Mouse (Mus musculus): Measurements from ENCODE around the gene Ctnnd2.

Gene Ctnnd2

DNA sequence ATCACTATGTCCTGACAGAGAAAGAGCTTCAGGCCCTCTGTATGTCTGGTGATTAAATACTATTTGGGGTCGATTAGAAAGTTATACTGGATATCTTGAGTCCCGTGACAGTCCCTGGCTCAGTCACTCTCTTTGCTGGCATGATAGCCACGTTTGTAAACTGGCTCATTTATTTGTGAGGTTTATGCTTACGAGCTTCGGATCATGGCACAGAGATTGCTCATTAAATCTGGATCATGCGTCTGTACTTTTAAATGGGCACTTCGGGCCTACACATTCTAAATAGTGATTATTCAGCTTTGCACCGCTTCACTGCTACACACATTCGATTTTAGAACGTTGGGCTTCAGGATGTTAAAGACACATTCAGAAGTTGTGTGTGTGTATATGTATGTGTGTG, 96.4 kb downstream of the Ctnnd2 start:
- no peak for DNase-seq (ENCODE audit: low spot score)

DNA sequence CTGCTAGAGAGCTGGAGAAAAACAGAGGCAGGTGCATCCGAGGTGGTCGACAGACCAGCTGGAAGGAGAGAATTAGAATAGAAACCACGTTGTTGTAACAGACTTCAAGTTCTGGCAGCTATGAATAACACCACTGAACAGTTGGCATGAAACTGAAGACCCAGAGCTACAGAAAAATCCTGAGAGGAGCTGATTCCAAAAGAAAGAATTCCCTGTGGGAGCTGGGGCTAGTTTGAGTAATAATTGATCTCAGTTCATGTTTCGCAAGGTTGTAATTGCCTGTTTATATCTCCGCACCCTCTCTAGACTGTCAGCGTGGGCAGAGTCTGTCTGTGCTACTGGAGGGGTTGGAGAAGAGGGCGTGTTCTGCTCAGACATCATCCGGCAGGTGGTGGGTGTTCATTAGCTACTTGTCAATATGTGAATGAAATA, 98.8 kb downstream of the Ctnnd2 start:
- no peak for DNase-seq (ENCODE audit: low spot score)

GRCm38 (mm10) chr15:30272326-30272725, 99.9 kb downstream of the Ctnnd2 start:
- no peak for DNase-seq (ENCODE audit: low spot score)

GRCm38 (mm10) chr15:30275721-30276120, 103.3 kb downstream of the Ctnnd2 start:
- DNase-seq (ENCODE audit: low spot score), result no peak

GRCm38 (mm10) chr15:30276691-30277090, 104.3 kb downstream of the Ctnnd2 start:
- DNase-seq (ENCODE audit: low spot score), result no peak

- no peak for DNase-seq (ENCODE audit: low spot score)
These were observed 106.2 kb downstream of the Ctnnd2 start for GRCm38 (mm10) chr15:30278610-30279009.

DNA sequence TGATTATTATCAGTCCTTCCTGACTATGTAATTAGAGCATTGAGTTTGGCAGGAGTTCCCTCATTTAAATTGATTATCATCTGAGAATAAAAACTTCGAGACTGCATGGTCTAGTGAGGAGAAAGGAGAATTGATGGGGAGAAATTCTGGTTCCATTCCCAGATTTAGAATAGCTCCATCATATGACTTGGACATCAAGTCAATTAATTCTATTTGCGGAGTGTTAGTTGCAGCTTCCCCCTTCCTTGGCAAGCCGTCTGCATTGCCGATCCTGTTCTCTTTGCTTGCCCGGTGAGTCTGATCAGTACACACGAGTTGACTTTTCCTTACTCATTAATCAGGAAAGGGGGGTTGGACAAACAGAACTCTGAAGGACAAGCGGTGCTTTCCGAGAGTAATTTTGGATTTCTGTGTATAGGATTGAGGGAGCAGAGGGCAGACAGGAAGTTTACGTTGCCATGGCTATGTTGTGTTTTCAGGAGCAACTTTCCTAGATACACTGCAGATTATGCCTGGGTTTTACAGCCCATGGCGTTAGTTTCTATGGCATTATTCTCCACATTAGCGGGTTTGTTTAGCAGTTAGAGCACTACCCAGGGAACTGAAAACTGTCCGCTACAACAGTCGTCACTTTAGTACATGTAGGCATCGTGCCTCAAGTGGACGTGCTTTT, 113.3 kb downstream of the Ctnnd2 start:
- DNase-seq (ENCODE audit: low spot score), result no peak

DNA sequence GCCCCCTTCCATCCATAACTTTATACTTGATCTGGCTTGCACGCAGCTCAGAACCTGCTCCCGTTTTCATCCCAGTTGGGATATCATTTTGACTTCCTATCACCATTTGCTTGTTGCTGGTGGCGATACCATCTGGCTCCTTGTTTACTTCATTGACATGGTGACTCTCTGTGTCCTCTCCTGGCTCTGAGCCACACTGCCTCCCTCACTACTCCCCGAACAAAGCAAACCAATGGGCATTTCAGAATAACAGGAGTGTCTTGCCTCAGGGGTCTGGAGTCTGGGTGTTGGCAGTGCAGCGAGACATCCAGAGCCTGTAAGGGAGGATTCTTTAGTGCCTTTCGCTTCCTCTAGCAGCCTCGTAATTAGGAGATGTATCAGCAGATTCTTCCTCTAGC, 113.9 kb downstream of the Ctnnd2 start:
- no peak for DNase-seq (ENCODE audit: low spot score)

DNA sequence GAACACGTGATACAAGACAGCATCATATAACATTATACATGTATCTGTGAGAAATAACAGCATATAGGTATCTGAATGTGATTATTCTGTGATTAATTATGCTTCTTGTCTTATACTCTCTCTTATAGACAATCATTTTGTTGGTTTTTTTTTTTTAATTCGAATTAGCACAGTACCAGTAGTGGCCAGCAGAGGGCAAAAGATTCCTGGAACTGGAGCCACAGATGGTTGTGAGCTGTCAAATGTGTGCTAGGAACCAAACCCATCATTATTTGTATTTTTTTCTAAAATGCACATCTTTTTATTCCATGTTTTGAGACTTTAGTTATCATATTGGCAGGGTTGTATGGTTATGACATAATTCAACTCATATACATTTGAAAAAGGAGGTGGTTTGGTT, 130.4 kb downstream of the Ctnnd2 start:
- DNase-seq (ENCODE audit: low spot score), result no peak

GRCm38 (mm10) chr15:30306437-30306836, 134.0 kb downstream of the Ctnnd2 start:
- no peak for DNase-seq (ENCODE audit: low spot score)

GRCm38 (mm10) chr15:30322543-30322942, 150.2 kb downstream of the Ctnnd2 start:
- DNase-seq (ENCODE audit: low spot score), result no peak

DNA sequence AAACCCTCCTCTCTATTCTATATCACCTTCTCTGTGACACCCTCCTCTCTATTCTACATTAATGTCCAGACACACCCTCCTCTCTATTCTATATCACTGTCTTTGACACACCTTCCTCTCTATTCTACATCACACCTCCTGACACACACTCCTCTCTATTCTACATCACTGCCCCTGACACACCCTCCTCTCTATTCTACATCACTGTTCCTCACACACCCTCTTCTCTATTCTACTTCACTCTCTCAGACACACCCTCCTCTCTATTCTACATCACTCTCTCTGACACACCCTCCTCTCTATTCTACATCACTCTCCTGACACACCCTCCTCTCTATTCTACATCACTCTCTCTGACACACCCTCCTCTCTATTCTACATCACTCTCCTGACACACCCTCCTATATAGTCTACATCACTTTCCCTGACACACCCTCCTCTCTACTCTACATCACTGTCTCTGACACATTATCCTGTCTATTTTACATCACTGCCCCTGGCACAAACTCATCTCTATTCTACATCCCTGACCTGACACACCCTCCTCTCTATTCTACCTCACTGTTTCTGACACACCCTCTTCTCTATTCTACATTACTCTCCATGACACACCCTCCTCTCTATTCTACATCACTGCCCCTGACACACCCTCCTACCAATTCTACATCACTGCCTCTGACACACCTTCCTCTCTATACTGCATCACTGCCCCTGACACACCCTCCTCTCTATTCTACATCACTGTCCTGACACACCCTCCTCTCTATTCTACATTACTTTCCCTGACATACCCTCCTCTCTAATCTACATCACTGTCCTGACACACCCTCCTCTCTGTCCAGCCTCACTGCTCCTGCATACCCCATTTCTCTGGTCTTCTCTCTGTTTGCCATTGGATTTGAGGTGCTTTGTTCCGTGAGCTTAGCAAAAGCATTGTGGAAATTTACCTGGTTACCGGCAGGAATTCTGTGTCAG, 161.2 kb downstream of the Ctnnd2 start:
- DNase-seq (ENCODE audit: low spot score), result no peak

- no peak for DNase-seq (ENCODE audit: low spot score)
These were observed 166.3 kb downstream of the Ctnnd2 start for GRCm38 (mm10) chr15:30338585-30339197.

- no peak for DNase-seq (ENCODE audit: low spot score)
These were observed 173.4 kb downstream of the Ctnnd2 start for GRCm38 (mm10) chr15:30345754-30346153.

DNA sequence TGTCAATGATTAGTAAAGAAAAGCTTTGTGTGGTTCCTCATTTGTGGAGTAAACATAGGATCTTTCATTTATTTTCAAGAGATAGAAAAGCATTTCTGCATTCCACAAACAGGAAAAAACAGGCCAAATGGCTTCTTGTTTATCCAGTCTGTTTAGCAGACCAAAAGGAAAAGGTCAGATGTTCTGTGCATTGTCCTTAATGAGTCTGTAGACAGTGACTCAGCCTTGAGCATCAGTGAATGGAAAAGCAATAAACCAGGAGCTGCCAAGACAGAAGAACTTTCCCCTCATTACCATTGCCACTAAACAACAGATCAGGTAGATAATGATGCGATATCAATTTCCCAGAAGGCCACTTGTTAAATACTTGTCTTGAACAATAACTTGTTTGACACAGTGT, 192.1 kb downstream of the Ctnnd2 start:
- no peak for DNase-seq (ENCODE audit: low spot score)

- no peak for DNase-seq (ENCODE audit: low spot score)
These were observed 197.6 kb downstream of the Ctnnd2 start for GRCm38 (mm10) chr15:30369997-30370396.

DNA sequence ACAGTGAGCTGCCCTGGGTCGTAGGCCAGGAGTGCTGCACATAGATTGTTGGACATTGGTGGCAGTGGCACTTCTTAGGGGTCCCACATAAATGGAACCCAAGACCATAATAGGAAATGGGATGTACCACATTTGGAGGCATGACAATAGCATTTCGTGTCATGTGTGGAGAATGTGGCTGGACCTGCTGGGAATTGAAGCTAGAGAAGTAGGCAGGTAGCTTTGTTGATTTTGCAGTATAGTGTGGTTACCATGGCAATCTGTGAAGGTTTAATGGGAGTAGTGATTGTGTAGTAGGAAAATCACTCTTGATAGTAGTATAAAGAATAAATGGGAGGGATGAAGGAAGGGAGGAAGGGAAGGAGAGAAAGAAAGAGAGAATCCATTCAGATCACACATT, 198.8 kb downstream of the Ctnnd2 start:
- no peak for DNase-seq (ENCODE audit: low spot score)

DNA sequence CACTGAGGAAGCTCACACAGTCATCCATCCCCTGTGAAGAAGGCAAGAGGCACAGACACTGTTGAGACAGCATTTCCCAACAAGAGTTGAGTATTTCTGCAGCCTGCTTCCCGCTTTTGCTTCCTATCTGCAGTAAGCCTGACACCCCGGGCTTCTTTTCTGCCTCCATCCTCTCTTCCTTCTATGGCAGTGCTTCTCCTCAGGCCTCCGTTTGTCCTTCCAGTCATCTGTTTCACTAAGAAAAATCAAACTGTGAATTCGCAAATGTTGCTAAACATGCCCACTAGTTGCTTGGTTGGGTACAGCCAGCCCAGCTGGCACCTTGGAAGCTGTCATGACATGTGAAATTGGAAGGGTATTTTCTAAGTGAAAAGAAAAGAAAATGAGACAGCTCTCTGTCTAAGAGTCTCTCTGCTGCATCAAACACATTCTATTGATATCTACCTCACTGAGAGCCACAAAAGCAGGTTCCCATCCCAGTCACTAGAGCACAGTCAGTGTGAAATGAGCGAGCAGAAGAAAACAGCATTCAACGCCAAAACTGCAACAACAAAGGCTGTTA, 201.3 kb downstream of the Ctnnd2 start:
- DNase-seq (ENCODE audit: low spot score), result no peak

DNA sequence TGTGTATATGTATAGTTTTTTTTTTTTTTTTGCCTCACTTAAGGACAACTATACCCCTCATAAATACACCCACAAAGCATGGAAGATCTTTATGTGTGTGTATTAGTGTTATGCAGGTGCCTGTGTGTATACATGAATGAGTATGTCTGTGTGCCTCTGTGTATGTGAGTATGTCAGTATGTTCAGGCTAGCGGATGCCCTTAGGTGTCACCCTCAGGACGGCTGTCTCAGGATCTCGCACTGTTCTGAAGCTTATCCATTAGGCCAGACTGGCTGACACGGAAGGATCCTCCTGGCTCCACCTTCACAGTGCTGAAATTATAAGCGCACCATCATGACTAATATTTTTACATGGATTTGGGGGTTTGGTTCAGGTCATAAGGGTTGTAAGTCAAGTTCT, 202.5 kb downstream of the Ctnnd2 start:
- DNase-seq (ENCODE audit: low spot score), result no peak

- DNase-seq (ENCODE audit: low spot score), result no peak
These were observed 210.9 kb downstream of the Ctnnd2 start for GRCm38 (mm10) chr15:30383075-30383842.

DNA sequence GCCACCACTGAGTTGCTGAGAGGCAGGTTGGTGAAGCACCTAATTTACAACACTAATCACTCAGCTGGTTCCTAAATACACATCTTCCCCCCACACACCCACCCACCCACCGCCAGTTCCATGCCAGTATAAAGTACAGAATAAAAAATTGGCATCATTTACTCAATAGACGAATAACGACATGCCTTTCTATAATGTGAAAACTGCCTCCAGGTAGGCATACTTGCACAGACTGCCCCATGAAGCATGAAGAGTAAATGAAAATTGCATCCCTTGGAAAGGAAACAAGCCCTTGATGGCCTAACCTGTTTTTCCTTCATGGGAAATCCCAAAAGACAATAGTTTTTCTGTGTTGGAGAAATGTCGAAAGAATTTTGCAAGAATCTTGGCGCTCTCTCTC, 212.0 kb downstream of the Ctnnd2 start:
- DNase-seq (ENCODE audit: low spot score), result no peak

GRCm38 (mm10) chr15:30386489-30386888, 214.1 kb downstream of the Ctnnd2 start:
- no peak for DNase-seq (ENCODE audit: low spot score)
